Mouse (Mus musculus): ENCODE results near the gene Ptprn2. TPM values are rescaled to one million over a fixed set of nuclear protein-coding genes. Genes with fewer than 3 reads are reported as not detected.
A peak's percentile ranks its signal among the peaks of the same experiment; 100 is the strongest.

Gene Ptprn2
- polyA plus RNA-seq, 1 experiment, result 97.8 TPM

DNA sequence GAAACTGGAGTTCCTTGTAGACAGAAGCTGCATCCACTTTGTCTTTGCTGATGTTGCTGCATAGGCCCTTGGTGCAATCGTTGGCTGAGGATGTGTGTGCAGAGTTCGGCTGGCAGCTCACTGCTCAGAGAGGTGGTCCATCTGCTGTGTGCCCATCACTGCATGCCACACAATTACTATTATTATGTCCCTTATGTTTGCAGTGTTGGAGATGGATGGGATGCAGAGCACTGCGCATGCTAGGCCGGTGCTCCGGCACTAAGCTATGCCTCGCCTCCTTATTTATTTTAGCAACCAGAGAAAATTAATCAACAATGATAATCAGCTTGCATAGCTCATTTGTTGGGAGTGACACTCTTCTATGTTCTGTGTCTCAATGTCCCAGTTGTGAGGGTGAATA lies 225.6 kb downstream of the Ptprn2 start:
- 0 out of 2 replicates have a peak, but pooled peaks cover 2% of the 10 kb centered on the region for H3K4me1 ChIP-seq (ENCODE audit: control insufficient read depth, insufficient read depth, low read length)
- WGBS, result 86% methylated on average over 6 of the region's 6 CpGs
- DNase-seq, result no peak
- no peak overlapping the region for H3K27ac ChIP-seq (ENCODE audit: insufficient read depth, low read length)
- H3K27me3 ChIP-seq (ENCODE audit: control insufficient read depth, insufficient read depth, low read length), result no peaks in the 10 kb centered on the region
- TF ChIP-seq CTCF (IDR thresholded peaks at IDR 0.05; ENCODE audit: borderline replicate concordance, insufficient read depth, low read depth, low read length) (no peak), POLR2A (IDR thresholded peaks at IDR 0.05; ENCODE audit: borderline replicate concordance, insufficient read depth, low read length) (no peak)
- H3K4me3 ChIP-seq (replicated peaks; ENCODE audit: insufficient read depth, low read depth, low read length), result no peak overlapping the region

DNA sequence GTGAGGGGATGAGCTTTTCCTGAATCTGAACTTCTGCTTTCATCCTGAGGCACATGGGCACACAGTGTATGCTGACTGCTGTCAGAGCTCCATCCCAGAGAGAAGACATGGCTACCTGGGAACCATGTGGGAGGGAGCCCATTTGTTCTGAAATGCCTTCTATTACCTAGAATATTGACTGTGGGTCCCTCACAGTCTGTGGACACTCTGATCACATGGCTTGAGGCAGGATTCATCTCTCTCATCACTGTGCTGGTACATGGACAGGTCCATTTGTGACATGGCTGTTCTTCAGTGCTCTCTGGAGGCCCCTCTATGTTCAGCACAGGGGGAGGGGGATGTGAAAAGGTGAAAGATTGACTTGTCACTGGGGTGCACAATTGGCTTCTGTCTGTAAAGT lies 227.6 kb downstream of the Ptprn2 start:
- Histone ChIP-seq H3K27ac (ENCODE audit: insufficient read depth, low read length) (no peak overlapping the region), H3K4me3 (replicated peaks; ENCODE audit: insufficient read depth, low read depth, low read length) (no peak overlapping the region), H3K27me3 (ENCODE audit: control insufficient read depth, insufficient read depth, low read length) (no peaks in the 10 kb centered on the region), H3K4me1 (ENCODE audit: control insufficient read depth, insufficient read depth, low read length) (0 out of 2 replicates have a peak, but pooled peaks cover 2% of the 10 kb centered on the region)
- no peak for TF ChIP-seq CTCF (IDR thresholded peaks at IDR 0.05; ENCODE audit: borderline replicate concordance, insufficient read depth, low read depth, low read length)
- TF ChIP-seq POLR2A (IDR thresholded peaks at IDR 0.05; ENCODE audit: borderline replicate concordance, insufficient read depth, low read length), result no peak
- no peak for DNase-seq

DNA sequence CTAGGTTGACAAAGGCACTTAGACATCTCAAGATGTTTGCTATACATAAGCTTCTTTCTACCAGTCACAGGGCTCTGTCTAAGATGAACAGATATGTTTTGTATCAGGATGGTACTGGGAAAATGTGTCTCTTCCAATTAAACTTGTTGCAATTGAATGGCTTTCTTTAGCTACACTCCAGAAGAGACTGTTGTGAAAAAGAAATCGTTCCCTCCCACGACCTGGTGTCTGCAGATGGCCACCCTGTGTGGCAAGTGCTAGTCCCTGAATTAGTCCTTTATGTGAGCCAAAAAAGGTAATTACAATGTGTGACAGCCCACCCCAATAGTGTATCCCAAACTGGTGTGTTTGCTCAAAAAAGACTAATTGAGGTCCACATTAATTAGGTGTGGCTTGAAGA lies 235.5 kb downstream of the Ptprn2 start:
- TF ChIP-seq POLR2A (IDR thresholded peaks at IDR 0.05; ENCODE audit: borderline replicate concordance, insufficient read depth, low read length) (no peak), CTCF (IDR thresholded peaks at IDR 0.05; ENCODE audit: borderline replicate concordance, insufficient read depth, low read depth, low read length) (no peak)
- H3K27ac ChIP-seq (ENCODE audit: insufficient read depth, low read length), result no peak overlapping the region
- no peak for DNase-seq
- H3K27me3 ChIP-seq (ENCODE audit: control insufficient read depth, insufficient read depth, low read length), result no peaks in the 10 kb centered on the region
- 33% methylated on average over 2 of the region's 2 CpGs for WGBS
- no peak overlapping the region for H3K4me3 ChIP-seq (replicated peaks; ENCODE audit: insufficient read depth, low read depth, low read length)
- peaks cover 4% of the 10 kb centered on the region; the same call in 1 of the 2 replicates for H3K4me1 ChIP-seq (ENCODE audit: control insufficient read depth, insufficient read depth, low read length)

DNA sequence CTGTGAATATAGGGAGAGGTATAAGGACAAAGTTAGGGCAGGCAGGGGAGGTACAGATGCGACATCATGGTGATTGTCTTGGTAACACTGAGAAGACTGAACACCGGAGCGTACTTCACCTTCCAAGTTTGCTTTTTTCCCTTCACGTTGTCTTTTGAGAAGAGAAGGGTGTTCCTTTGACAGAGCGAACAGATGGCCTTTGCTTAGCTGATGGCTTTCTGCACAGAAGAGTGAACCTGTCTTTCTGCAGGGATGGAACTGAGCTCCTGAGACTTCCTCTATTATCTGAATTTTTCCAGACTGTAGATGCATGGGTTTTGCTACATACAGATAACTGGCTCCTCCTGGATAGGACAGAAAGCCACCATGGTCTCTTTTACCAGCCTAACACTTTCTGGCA lies 254.6 kb downstream of the Ptprn2 start:
- H3K4me3 ChIP-seq (replicated peaks; ENCODE audit: insufficient read depth, low read depth, low read length), result no peak overlapping the region
- DNase-seq, result peak in 1 of 2 experiments; percentile 37
- TF ChIP-seq POLR2A (IDR thresholded peaks at IDR 0.05; ENCODE audit: borderline replicate concordance, insufficient read depth, low read length) (no peak), CTCF (IDR thresholded peaks at IDR 0.05; ENCODE audit: borderline replicate concordance, insufficient read depth, low read depth, low read length) (no peak)
- peaks cover 16% of the 10 kb centered on the region for H3K4me1 ChIP-seq (ENCODE audit: control insufficient read depth, insufficient read depth, low read length)
- H3K27me3 ChIP-seq (ENCODE audit: control insufficient read depth, insufficient read depth, low read length), result no peaks in the 10 kb centered on the region
- no peak overlapping the region for H3K27ac ChIP-seq (ENCODE audit: insufficient read depth, low read length)
- WGBS, result 36% methylated on average over 5 of the region's 5 CpGs

DNA sequence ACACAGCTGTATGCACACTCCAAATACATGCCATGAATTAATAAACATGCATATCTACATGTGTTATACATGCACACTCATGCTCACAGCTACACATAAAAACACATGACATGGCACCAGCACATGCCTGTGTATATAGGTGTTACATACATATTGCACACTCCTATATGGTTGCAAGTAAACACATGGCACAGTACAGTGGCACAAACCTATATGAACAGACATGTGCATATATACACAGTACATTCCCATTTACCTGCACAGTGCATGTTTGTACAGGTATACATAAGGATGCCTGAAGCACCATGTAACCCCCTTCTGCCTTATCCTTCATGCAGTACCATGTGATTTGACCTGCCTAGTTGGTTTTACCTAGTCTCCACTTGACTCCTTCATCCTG lies 255.8 kb downstream of the Ptprn2 start:
- no peak for TF ChIP-seq POLR2A (IDR thresholded peaks at IDR 0.05; ENCODE audit: borderline replicate concordance, insufficient read depth, low read length)
- no peak for TF ChIP-seq CTCF (IDR thresholded peaks at IDR 0.05; ENCODE audit: borderline replicate concordance, insufficient read depth, low read depth, low read length)
- Histone ChIP-seq H3K27ac (ENCODE audit: insufficient read depth, low read length) (no peak overlapping the region), H3K4me3 (replicated peaks; ENCODE audit: insufficient read depth, low read depth, low read length) (no peak overlapping the region), H3K4me1 (ENCODE audit: control insufficient read depth, insufficient read depth, low read length) (peaks cover 16% of the 10 kb centered on the region), H3K27me3 (ENCODE audit: control insufficient read depth, insufficient read depth, low read length) (no peaks in the 10 kb centered on the region)
- no peak for DNase-seq

DNA sequence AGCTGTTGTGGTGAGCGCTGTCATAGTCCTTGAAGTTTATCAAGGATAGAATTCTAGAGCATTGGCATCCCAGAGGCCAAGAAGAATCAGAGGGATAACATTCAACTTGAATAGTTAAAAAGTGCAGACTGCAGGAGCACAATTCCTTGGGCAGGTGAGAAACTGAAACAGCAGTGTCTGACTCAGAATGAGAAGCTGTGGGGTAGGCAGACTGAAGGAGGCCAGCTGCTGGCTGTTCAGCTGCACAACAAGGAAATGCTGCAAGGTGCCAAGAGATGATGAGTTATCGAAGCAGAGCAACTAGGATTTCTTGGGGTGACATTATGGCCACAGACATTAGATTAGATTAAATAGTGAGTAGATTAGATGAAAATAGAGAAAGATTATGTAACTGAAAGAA lies 260.9 kb downstream of the Ptprn2 start:
- Histone ChIP-seq H3K4me1 (ENCODE audit: control insufficient read depth, insufficient read depth, low read length) (peaks cover 10% of the 10 kb centered on the region), H3K27ac (ENCODE audit: insufficient read depth, low read length) (no peak overlapping the region), H3K4me3 (replicated peaks; ENCODE audit: insufficient read depth, low read depth, low read length) (no peak overlapping the region), H3K27me3 (ENCODE audit: control insufficient read depth, insufficient read depth, low read length) (no peaks in the 10 kb centered on the region)
- DNase-seq, result no peak
- TF ChIP-seq CTCF (IDR thresholded peaks at IDR 0.05; ENCODE audit: borderline replicate concordance, insufficient read depth, low read depth, low read length) (no peak), POLR2A (IDR thresholded peaks at IDR 0.05; ENCODE audit: borderline replicate concordance, insufficient read depth, low read length) (no peak)
- 80% methylated on average over 2 of the region's 2 CpGs for WGBS

DNA sequence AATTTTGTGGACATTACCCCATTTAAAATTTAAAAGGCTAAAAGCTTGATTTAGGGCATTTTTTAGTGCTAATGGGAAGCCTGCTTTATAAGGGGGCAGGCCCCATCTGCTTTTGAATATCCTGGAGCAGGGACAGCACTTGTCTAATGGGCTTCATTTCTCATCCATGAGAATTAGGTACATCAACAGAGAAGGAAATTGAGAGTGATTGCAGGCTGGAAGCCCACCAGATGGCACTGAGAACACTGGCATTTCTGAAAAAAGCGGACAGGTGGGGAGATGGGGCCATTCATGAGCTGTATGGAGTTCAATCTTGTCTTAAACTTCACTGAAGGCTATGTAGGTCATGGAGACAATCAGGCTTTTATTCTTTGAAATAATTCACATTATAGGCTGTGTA lies 267.3 kb downstream of the Ptprn2 start:
- Histone ChIP-seq H3K4me3 (replicated peaks; ENCODE audit: insufficient read depth, low read depth, low read length) (no peak overlapping the region), H3K4me1 (ENCODE audit: control insufficient read depth, insufficient read depth, low read length) (peaks cover 2% of the 10 kb centered on the region; the same call in 1 of the 2 replicates), H3K27me3 (ENCODE audit: control insufficient read depth, insufficient read depth, low read length) (no peaks in the 10 kb centered on the region), H3K27ac (ENCODE audit: insufficient read depth, low read length) (no peak overlapping the region)
- no peak for TF ChIP-seq POLR2A (IDR thresholded peaks at IDR 0.05; ENCODE audit: borderline replicate concordance, insufficient read depth, low read length)
- TF ChIP-seq CTCF (IDR thresholded peaks at IDR 0.05; ENCODE audit: borderline replicate concordance, insufficient read depth, low read depth, low read length), result no peak
- peak in 1 of 2 experiments; percentile 34 for DNase-seq
- 14% methylated on average over 1 of the region's 1 CpGs for WGBS

DNA sequence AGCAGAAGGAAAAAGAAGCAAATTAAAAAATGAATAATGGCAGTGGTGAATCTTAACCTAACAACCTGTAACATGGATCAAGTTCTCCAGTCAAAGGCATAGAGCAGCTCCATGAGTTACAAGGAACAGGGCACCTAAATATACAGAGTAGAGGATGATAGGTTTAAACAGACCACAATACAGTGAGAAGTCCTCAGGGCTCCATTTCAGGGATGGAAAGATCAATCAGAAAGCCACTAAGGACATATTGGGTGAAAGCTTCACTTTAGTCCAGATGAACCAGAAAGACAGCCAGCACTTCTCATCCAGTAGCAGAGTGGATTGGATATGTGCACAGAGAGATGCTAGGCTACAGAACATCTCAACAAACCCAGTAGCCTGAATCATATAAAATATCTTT lies 278.4 kb downstream of the Ptprn2 start:
- H3K4me3 ChIP-seq (replicated peaks; ENCODE audit: insufficient read depth, low read depth, low read length), result no peak overlapping the region
- DNase-seq, result no peak
- H3K4me1 ChIP-seq (ENCODE audit: control insufficient read depth, insufficient read depth, low read length), result no peaks in the 10 kb centered on the region
- TF ChIP-seq CTCF (IDR thresholded peaks at IDR 0.05; ENCODE audit: borderline replicate concordance, insufficient read depth, low read depth, low read length), result no peak
- no peak for TF ChIP-seq POLR2A (IDR thresholded peaks at IDR 0.05; ENCODE audit: borderline replicate concordance, insufficient read depth, low read length)
- no peak overlapping the region for H3K27ac ChIP-seq (ENCODE audit: insufficient read depth, low read length)
- H3K27me3 ChIP-seq (ENCODE audit: control insufficient read depth, insufficient read depth, low read length), result no peaks in the 10 kb centered on the region
